Comparison of ENCODE assay signal across 26 mouse cellular contexts in genomic region chr3:37125655-37126054, GRCm38 (mm10). TPM values are rescaled to one million over a fixed set of nuclear protein-coding genes. Genes with fewer than 3 reads are reported as not detected.
A peak's percentile ranks its signal among the peaks of the same experiment; 100 is the strongest.
DNase-seq lines count a peak whose midpoint lies in the region; ATAC-seq and TF ChIP-seq lines count a peak whose summit lies in the region.
"Had no signal": no experiment of that assay in that cellular context is flagged by ENCODE, and none has a peak within 500 bp of the region (broad histone marks: within the 10 kb centered on the region; RNA-seq: fewer than 3 reads in every experiment).

Gene Il2, minus strand, starts transcription at chr3:37125959.

- H3K36me3 ChIP-seq in heart, embryonic 16.5 days (ENCODE audit: control insufficient read depth, insufficient read depth), result no peaks in the 10 kb centered on the region
- H3K36me3 ChIP-seq in intestine, postnatal 0 days (ENCODE audit: control insufficient read depth, insufficient read depth), result no peaks in the 10 kb centered on the region
- H3K36me3 ChIP-seq: embryonic facial prominence, embryonic 15.5 days; forebrain, embryonic 15.5 days; G1E; heart, embryonic 12.5 days; hindbrain, embryonic 12.5 days had no signal

- H3K4me2 ChIP-seq in heart, embryonic 16.5 days (ENCODE audit: low read depth, low read length), result no peak within 1 kb of the TSS
- H3K4me2 ChIP-seq in intestine, postnatal 0 days (replicated peaks; ENCODE audit: low read depth), result no peak within 1 kb of the TSS
- H3K4me2 ChIP-seq: embryonic facial prominence, embryonic 15.5 days; forebrain, embryonic 15.5 days; heart, embryonic 12.5 days; hindbrain, embryonic 12.5 days had no signal

- intact Hi-C loops in heart, postnatal 36 days (cut with DNase I), result no loop called here

- DNase-seq in heart, postnatal 36 days, result no peak
- peak; percentile 62 for DNase-seq in CD4-positive helper T cell, adult 2 months (ENCODE audit: low read depth, low spot score)
- DNase-seq in T-cell, adult 2 months (ENCODE audit: low spot score), result peak; percentile 36
- no peak for DNase-seq in layer of hippocampus, postnatal 14 days (ENCODE audit: low spot score in 2 of 2)
- DNase-seq in frontal cortex, postnatal 36 days (ENCODE audit: low spot score in 2 of 2), result no peak
- DNase-seq: adrenal gland, postnatal 14 days; cerebellum, adult 2 months; cerebellum, postnatal 10 days; embryo, embryonic 11 days; gastrocnemius, postnatal 10 days; heart, adult 2 months; heart, postnatal 4 days had no signal

- H3K9ac ChIP-seq in heart, embryonic 16.5 days (ENCODE audit: low read length), result no peak within 1 kb of the TSS
- H3K9ac ChIP-seq in intestine, postnatal 0 days (ENCODE audit: low read depth, low read length), result no peak within 1 kb of the TSS
- H3K9ac ChIP-seq: embryonic facial prominence, embryonic 15.5 days; forebrain, embryonic 15.5 days; heart, embryonic 12.5 days; hindbrain, embryonic 12.5 days had no signal

- no peak within 1 kb of the TSS for H3K4me3 ChIP-seq in heart, embryonic 16.5 days (ENCODE audit: low read length)
- H3K4me3 ChIP-seq in intestine, postnatal 0 days (ENCODE audit: low read depth, low read length), result no peak within 1 kb of the TSS
- H3K4me3 ChIP-seq: embryonic facial prominence, embryonic 15.5 days; forebrain, embryonic 15.5 days; heart, adult 2 months; heart, embryonic 12.5 days; hindbrain, embryonic 12.5 days had no signal

- H3K4me1 ChIP-seq in heart, embryonic 16.5 days (ENCODE audit: control insufficient read depth, insufficient read depth, low read length), result peaks cover 3% of the 10 kb centered on the region; the same call in 1 of the 2 replicates
- no peaks in the 10 kb centered on the region for H3K4me1 ChIP-seq in intestine, postnatal 0 days (replicated peaks; ENCODE audit: control insufficient read depth, insufficient read depth, low read length)
- H3K4me1 ChIP-seq: forebrain, embryonic 15.5 days; hindbrain, embryonic 12.5 days had no signal

- TF ChIP-seq CTCF in intestine, postnatal 0 days (IDR thresholded peaks at IDR 0.05; ENCODE audit: low read depth), result no peak

- no peak within 1 kb of the TSS for H3K27ac ChIP-seq in heart, embryonic 16.5 days (ENCODE audit: low read length)
- no peak within 1 kb of the TSS for H3K27ac ChIP-seq in intestine, postnatal 0 days (ENCODE audit: low read depth, low read length)
- H3K27ac ChIP-seq: embryonic facial prominence, embryonic 15.5 days; forebrain, embryonic 15.5 days; heart, adult 2 months; hindbrain, embryonic 12.5 days; hindbrain, postnatal 0 days had no signal

- no peaks in the 10 kb centered on the region for H3K27me3 ChIP-seq in heart, embryonic 16.5 days (ENCODE audit: control insufficient read depth, insufficient read depth, low read length)
- H3K27me3 ChIP-seq in intestine, postnatal 0 days (replicated peaks; ENCODE audit: control insufficient read depth, insufficient read depth, low read length), result no peaks in the 10 kb centered on the region
- H3K27me3 ChIP-seq: embryonic facial prominence, embryonic 15.5 days; forebrain, embryonic 15.5 days; heart, embryonic 12.5 days; hindbrain, embryonic 12.5 days had no signal

- ATAC-seq in heart, embryonic 16.5 days (replicated peaks; ENCODE audit: extremely low read depth, insufficient read depth, low FRiP score), result peak; percentile 52; the same call in 1 of the 2 replicates
- peak; percentile 56 for ATAC-seq in inflammation-experienced regulatory T-cells, adult 6 months
- ATAC-seq in intestine, postnatal 0 days, result no peak
- ATAC-seq: forebrain, embryonic 15.5 days; hindbrain, postnatal 0 days; intestine, embryonic 16.5 days had no signal

- 43% methylated on average over 4 of the region's 4 CpGs for WGBS in heart, embryonic 16.5 days
- WGBS in intestine, postnatal 0 days, result 77% methylated on average over 4 of the region's 4 CpGs

- no peaks in the 10 kb centered on the region for H3K9me3 ChIP-seq in heart, embryonic 16.5 days (replicated peaks; ENCODE audit: control insufficient read depth, low read length)
- no peaks in the 10 kb centered on the region for H3K9me3 ChIP-seq in intestine, postnatal 0 days (ENCODE audit: control insufficient read depth)
- H3K9me3 ChIP-seq: embryonic facial prominence, embryonic 15.5 days; forebrain, embryonic 15.5 days; G1E; heart, embryonic 12.5 days; hindbrain, embryonic 12.5 days had no signal

RNA-seq across cellular contexts. Expression of gene Il2, which starts in this region (rescaled TPM):
- polyA plus RNA-seq in heart, embryonic 16.5 days (2015; fragmentation: Nextera tagmentation; extraction: Ambion mirVana), result 0.22 and 0.45 TPM in 2 replicates
- total RNA-seq in heart, postnatal 36 days (2021), result not detected
- 1 to 10 TPM; 1.5 to 3.3 (median 1.6) TPM for polyA plus RNA-seq in inflammation-experienced regulatory T-cells, adult 6 months (2017; shearing (Covaris generic))
- 0.46 and 0.56 TPM in 2 replicates for polyA plus RNA-seq in intestine, postnatal 0 days (2015; fragmentation: Nextera tagmentation; extraction: Ambion mirVana)
- total RNA-seq in layer of hippocampus, postnatal 14 days (2021), result not detected
- total RNA-seq: adrenal gland, adult 18-20 months; adrenal gland, postnatal 14 days; common myeloid progenitor, adult 5-6 weeks; G1E; gastrocnemius, postnatal 10 days; gastrocnemius, postnatal 4 days; heart, adult 2 months; heart, postnatal 4 days; hindbrain, postnatal 0 days had no signal
- polyA plus RNA-seq: C2C12; G1E; heart, adult 2 months had no signal

Comparison
In these comparisons a context has a peak if more than half of its experiments do, and no peak if none do; other contexts are left out.
1. Peak in ATAC-seq in heart, embryonic 16.5 days; RNA of the gene not detected or under 1 TPM.
2. DNase-seq: peak in CD4-positive helper T cell, adult 2 months (single experiment) and T-cell, adult 2 months (single experiment); none in heart, postnatal 36 days (0 of 2), layer of hippocampus, postnatal 14 days (0 of 2) and frontal cortex, postnatal 36 days (0 of 2).